Mouse (Mus musculus): Measurements from ENCODE around the gene Fam184b. TPM values are rescaled to one million over a fixed set of nuclear protein-coding genes. Genes with fewer than 3 reads are reported as not detected.

The Fam184b gene
- total RNA-seq, 2 experiments from 2014 or later: 8.1 TPM

DNA sequence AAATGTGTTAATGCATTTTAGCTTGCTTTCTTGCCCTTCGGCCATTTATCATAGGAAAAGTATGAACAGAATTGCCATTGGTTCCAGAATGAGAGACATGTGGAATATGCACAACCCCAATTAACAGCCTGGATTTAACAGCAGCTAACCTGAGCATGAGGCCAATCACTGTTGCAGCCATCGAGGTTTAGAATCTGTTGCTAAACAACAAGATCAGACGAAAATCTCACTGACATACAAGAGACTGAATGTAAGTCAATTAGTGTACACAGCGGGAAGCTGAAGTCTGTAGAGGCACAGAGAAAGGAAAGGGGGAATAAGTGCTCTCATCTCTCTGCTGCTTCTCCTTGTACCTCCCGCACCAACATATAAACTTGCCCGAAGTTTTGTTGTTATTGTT, 46.1 kb downstream of the Fam184b start:
- DNase-seq (ENCODE audit: extremely low spot score in 1 of 2, low spot score in 2 of 2): no peak

GRCm38 (mm10) chr5:45590094-45590493, 49.3 kb downstream of the Fam184b start:
- no peak overlapping the region for H3K27ac ChIP-seq
- DNase-seq (ENCODE audit: extremely low spot score in 1 of 2, low spot score in 2 of 2): peak in 1 of 2 experiments; percentile 25
- no peak for TF ChIP-seq CTCF (IDR thresholded peaks at IDR 0.05)
- intact Hi-C loops (cut with DNase I): no loop called here
- H3K4me3 ChIP-seq: no peak overlapping the region

More for the DNA sequence above, 46.1 kb downstream of the Fam184b start:
- no peak for TF ChIP-seq CTCF (IDR thresholded peaks at IDR 0.05)
- no peak overlapping the region for H3K27ac ChIP-seq
- intact Hi-C loops (cut with DNase I): no loop called here
- H3K4me3 ChIP-seq: no peak overlapping the region

GRCm38 (mm10) chr5:45584601-45585000, 54.8 kb downstream of the Fam184b start:
- Histone ChIP-seq H3K27ac (no peak overlapping the region), H3K4me3 (no peak overlapping the region)
- no peak for TF ChIP-seq CTCF (IDR thresholded peaks at IDR 0.05)
- intact Hi-C loops (cut with DNase I): no loop called here
- DNase-seq (ENCODE audit: extremely low spot score in 1 of 2, low spot score in 2 of 2): no peak

- Histone ChIP-seq H3K4me3 (no peak overlapping the region), H3K27ac (no peak overlapping the region)
- no peak for TF ChIP-seq CTCF (IDR thresholded peaks at IDR 0.05)
- no peak for DNase-seq (ENCODE audit: extremely low spot score in 1 of 2, low spot score in 2 of 2)
- intact Hi-C loops (cut with DNase I): no loop called here
These were observed 59.1 kb downstream of the Fam184b start for GRCm38 (mm10) chr5:45580279-45580678.

GRCm38 (mm10) chr5:45577376-45577775, 62.0 kb downstream of the Fam184b start:
- Histone ChIP-seq H3K4me3 (no peak overlapping the region), H3K27ac (no peak overlapping the region)
- no peak for TF ChIP-seq CTCF (IDR thresholded peaks at IDR 0.05)
- intact Hi-C loops (cut with DNase I): no loop called here
- DNase-seq (ENCODE audit: extremely low spot score in 1 of 2, low spot score in 2 of 2): no peak

- intact Hi-C loops (cut with DNase I): no loop called here
- no peak overlapping the region for H3K4me3 ChIP-seq
- TF ChIP-seq CTCF (IDR thresholded peaks at IDR 0.05): no peak
- H3K27ac ChIP-seq: no peak overlapping the region
- DNase-seq (ENCODE audit: extremely low spot score in 1 of 2, low spot score in 2 of 2): no peak
These were observed 62.7 kb downstream of the Fam184b start for GRCm38 (mm10) chr5:45576716-45577115.

GRCm38 (mm10) chr5:45572816-45573215, 66.6 kb downstream of the Fam184b start:
- Histone ChIP-seq H3K4me3 (no peak overlapping the region), H3K27ac (no peak overlapping the region)
- no peak for DNase-seq (ENCODE audit: extremely low spot score in 1 of 2, low spot score in 2 of 2)
- no peak for TF ChIP-seq CTCF (IDR thresholded peaks at IDR 0.05)
- intact Hi-C loops (cut with DNase I): no loop called here

- DNase-seq (ENCODE audit: extremely low spot score in 1 of 2, low spot score in 2 of 2): no peak
- Histone ChIP-seq H3K4me3 (no peak overlapping the region), H3K27ac (no peak overlapping the region)
- TF ChIP-seq CTCF (IDR thresholded peaks at IDR 0.05): no peak
- intact Hi-C loops (cut with DNase I): no loop called here
These were observed 73.6 kb downstream of the Fam184b start for GRCm38 (mm10) chr5:45565829-45566228.

GRCm38 (mm10) chr5:45564054-45564453, 75.4 kb downstream of the Fam184b start:
- H3K27ac ChIP-seq: peak overlapping the region; percentile 13
- intact Hi-C loops (cut with DNase I): no loop called here
- no peak overlapping the region for H3K4me3 ChIP-seq
- no peak for DNase-seq (ENCODE audit: extremely low spot score in 1 of 2, low spot score in 2 of 2)
- TF ChIP-seq CTCF (IDR thresholded peaks at IDR 0.05): no peak

GRCm38 (mm10) chr5:45549586-45549985, 89.8 kb downstream of the Fam184b start:
- intact Hi-C loops (cut with DNase I): no loop called here
- Histone ChIP-seq H3K27ac (no peak overlapping the region), H3K4me3 (no peak overlapping the region)
- no peak for TF ChIP-seq CTCF (IDR thresholded peaks at IDR 0.05)
- DNase-seq (ENCODE audit: extremely low spot score in 1 of 2, low spot score in 2 of 2): no peak

DNA sequence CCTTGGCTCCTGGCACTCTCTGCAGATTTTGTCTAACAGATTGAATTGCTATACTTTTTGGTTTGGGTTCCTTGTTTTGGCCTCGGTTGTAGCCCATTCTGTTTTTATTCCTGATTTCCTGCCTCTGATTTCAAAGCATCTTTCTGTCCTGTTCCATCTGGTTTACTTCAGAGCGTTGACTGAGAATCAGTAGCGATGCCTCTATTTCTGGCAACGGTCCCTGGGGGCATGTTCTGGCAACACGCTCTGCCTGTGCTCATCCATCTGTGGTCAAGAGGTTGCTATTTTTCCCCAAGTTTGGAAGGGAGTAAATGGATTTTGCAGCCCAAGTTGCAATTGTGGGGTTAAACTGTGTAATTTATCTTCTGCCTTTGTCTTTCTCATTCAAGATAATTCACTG, 96.0 kb downstream of the Fam184b start:
- DNase-seq (ENCODE audit: extremely low spot score in 1 of 2, low spot score in 2 of 2): no peak
- no peak for TF ChIP-seq CTCF (IDR thresholded peaks at IDR 0.05)
- Histone ChIP-seq H3K4me3 (no peak overlapping the region), H3K27ac (no peak overlapping the region)
- intact Hi-C loops (cut with DNase I): no loop called here

- intact Hi-C loops (cut with DNase I): no loop called here
- DNase-seq (ENCODE audit: extremely low spot score in 1 of 2, low spot score in 2 of 2): no peak
- Histone ChIP-seq H3K27ac (no peak overlapping the region), H3K4me3 (no peak overlapping the region)
- TF ChIP-seq CTCF (IDR thresholded peaks at IDR 0.05): peak; percentile 6
These were observed 99.9 kb downstream of the Fam184b start for GRCm38 (mm10) chr5:45539502-45539901.

DNA sequence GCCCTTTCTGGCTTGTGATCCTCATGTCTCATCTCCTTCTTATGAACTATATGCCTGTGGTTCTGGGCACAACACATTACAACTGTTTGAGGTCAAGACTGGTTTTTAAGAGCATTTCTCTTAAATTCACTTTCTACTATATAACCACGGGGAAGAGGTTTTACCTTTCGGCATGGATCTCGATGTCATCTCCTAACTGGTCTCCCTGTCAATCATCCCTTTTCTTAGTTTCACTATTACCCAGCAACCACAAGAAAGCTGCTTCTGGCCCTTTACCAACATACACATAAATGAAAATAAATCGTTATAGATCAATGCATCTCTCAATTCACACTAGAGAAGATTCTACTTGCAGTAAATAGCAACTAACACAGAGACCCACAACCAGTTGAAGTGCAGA, 104.2 kb downstream of the Fam184b start:
- intact Hi-C loops (cut with DNase I): no loop called here
- TF ChIP-seq CTCF (IDR thresholded peaks at IDR 0.05): no peak

More for the DNA sequence above, 104.2 kb downstream of the Fam184b start:
- no peak overlapping the region for H3K4me3 ChIP-seq
- H3K27ac ChIP-seq: no peak overlapping the region
- no peak for DNase-seq (ENCODE audit: extremely low spot score in 1 of 2, low spot score in 2 of 2)

All from left cerebral cortex, adult 2 months (tissue).